Mouse (Mus musculus) colon, adult 2 months (tissue): ENCODE results near the gene Slc30a1. TPM values are rescaled to one million over a fixed set of nuclear protein-coding genes. Genes with fewer than 3 reads are reported as not detected.

Source experiments
- polyA plus RNA-seq: library from polyadenylated mRNA; depleted of rRNA; stranded (reverse); fragments of >200 nt; gene quantifications from 2 replicates; pipeline ENCODE4 v1.2.3, GENCODE M21; 2012; rRNA removed

Slc30a1 gene
- polyA plus RNA-seq: 28.7 and 69.8 TPM in 2 replicates

GRCm38 (mm10) chr1:191906571-191907430 lies at the start of gene Slc30a1:
Gene Slc30a1 (plus strand): TSS chr1:191906767.

Other genes starting within 250 kb of the Slc30a1 start
- gene Lpgat1, start 188.9 kb upstream of the Slc30a1 start, polyA plus RNA-seq: 6.6 and 8.5 TPM in 2 replicates
- gene Nek2, start 85.3 kb upstream of the Slc30a1 start, polyA plus RNA-seq: 4.7 and 6.2 TPM in 2 replicates
- gene Rd3, start 70.6 kb downstream of the Slc30a1 start, polyA plus RNA-seq: 0.02 and 0.12 TPM in 2 replicates
- 7.1 and 7.6 TPM in 2 replicates for gene Traf5, start 185.8 kb downstream of the Slc30a1 start, polyA plus RNA-seq
- 26.0 and 41.4 TPM in 2 replicates for gene Rcor3, start 231.3 kb downstream of the Slc30a1 start, polyA plus RNA-seq